Mouse (Mus musculus): ENCODE measurements at regions not wholly inside any gene's neighbourhood (a gene's known extent, or its start where the extent isn't known, plus 50 kb on each side); places are given as distances from the start of the nearest gene placed in this dataset.

GRCm38 (mm10) chr5:119524171-119524570 lies 146.3 kb upstream of the Tbx3 start:
- TF ChIP-seq CTCF (IDR thresholded peaks at IDR 0.05; ENCODE audit: low read depth, low read length) (no peak), EP300 (IDR thresholded peaks at IDR 0.05; ENCODE audit: insufficient read depth, low read depth, low read length) (no peak), POLR2A (IDR thresholded peaks at IDR 0.05; ENCODE audit: insufficient read depth, low read length) (no peak)

Measured in ES-Bruce4 (cell line).